Mouse (Mus musculus) myocyte (in vitro differentiated cells): ENCODE results near the gene Gdf15.

Experiments used
- CEBPB ChIP-seq: IDR thresholded peaks from 2 replicates; pipeline ENCODE4 v1.6.1; 2011; ENCODE audit warnings: mild to moderate bottlenecking, moderate library complexity; ENCODE audit not compliant: poor library complexity, insufficient read depth, severe bottlenecking
- MYOD1 ChIP-seq, 3 experiments: IDR thresholded peaks; one replicate each; pipeline ENCODE4 v1.6.1; 2011; ENCODE audit warnings: control low read depth in 2 of 3, low read depth in 2 of 3, mild to moderate bottlenecking in 2 of 3, moderate library complexity in 1 of 3; ENCODE audit not compliant: insufficient read length in 2 of 3, control insufficient read depth in 1 of 3
- POLR2A ChIP-seq: IDR thresholded peaks from one replicate; pipeline ENCODE4 v1.6.1; 2011; ENCODE audit warnings: low read depth, mild to moderate bottlenecking, control low read depth, moderate library complexity; ENCODE audit not compliant: insufficient read length
- TCF12 ChIP-seq: IDR thresholded peaks from one replicate; pipeline ENCODE4 v1.6.1; 2011; ENCODE audit warnings: mild to moderate bottlenecking, control low read depth; ENCODE audit not compliant: poor library complexity, insufficient read depth, severe bottlenecking
- TCF3 ChIP-seq: IDR thresholded peaks from one replicate; pipeline ENCODE4 v1.6.1; 2011; ENCODE audit warnings: low read depth, control low read depth; ENCODE audit not compliant: insufficient read length

GRCm38 (mm10) chr8:70667071-70667470, 34.8 kb upstream of the Gdf15 start:
- TF ChIP-seq CEBPB (no peak), POLR2A (peak; percentile 28), TCF12 (no peak), MYOD1 (IDR thresholded peaks at IDR 0.05; ENCODE audit: control insufficient read depth in 1 of 3, insufficient read length in 2 of 3, low read depth in 2 of 3) (peak in 1 of 3 experiments; percentile 45), TCF3 (no peak)
